Mouse (Mus musculus) layer of hippocampus, postnatal 25 days (tissue): ENCODE measurements at regions not wholly inside any gene's neighbourhood (a gene's known extent, or its start where the extent isn't known, plus 50 kb on each side); places are given as distances from the start of the nearest gene placed in this dataset.

Experiments used
- DNase-seq, 2 experiments: peaks; one replicate each; pipeline ENCODE4 v3.0.0; 2022; ENCODE audit warnings: mixed read lengths in 2 of 2, low spot score in 1 of 2; ENCODE audit errors: extremely low spot score in 1 of 2

- no peak for DNase-seq
These were observed 130.4 kb upstream of the Tmtc2 start for GRCm38 (mm10) chr10:105704472-105705235.

GRCm38 (mm10) chr10:105693131-105693530, 118.9 kb upstream of the Tmtc2 start:
- no peak for DNase-seq

GRCm38 (mm10) chr10:105689388-105689787, 115.1 kb upstream of the Tmtc2 start:
- peak in 1 of 2 experiments; percentile 6 for DNase-seq

DNA sequence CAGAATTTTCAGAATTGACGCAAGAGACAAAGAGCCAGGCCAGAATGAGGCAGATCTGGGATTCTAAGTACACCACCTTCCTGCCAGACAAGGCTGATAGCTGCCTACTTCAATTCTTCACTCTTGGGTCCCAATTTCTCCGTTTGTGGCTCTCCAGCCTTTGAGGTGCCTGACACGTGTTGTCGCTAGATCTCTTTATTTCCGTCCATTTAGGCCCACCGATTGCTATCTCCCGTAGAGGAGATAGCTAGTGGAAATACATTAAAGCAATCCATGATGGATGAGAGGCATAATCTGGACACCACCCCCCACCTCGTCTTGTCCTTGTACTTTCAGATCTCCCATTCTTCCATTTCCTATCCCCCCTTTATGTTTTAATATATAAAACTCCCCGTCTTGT, 114.6 kb upstream of the Tmtc2 start:
- DNase-seq, result no peak

GRCm38 (mm10) chr10:105686876-105687275, 112.6 kb upstream of the Tmtc2 start:
- DNase-seq, result no peak

DNA sequence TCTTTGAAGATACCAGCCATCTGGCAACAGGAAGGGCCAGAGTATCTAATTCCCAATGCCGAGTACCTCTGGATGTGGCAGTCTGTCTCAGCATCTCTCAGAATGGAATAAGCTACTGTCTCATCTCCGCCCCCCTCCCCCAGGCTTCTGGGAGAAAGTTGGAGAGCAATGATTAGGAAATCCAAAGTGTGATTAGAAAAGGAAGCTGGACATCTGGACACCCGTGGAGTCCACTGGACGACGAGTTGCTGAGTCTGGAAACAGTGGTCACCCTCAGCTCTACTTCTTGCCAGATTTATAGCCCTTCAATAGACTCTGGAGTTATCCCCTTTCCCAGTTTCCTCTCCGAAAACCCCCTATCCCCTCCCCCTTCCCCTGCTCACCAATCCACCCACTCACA, 105.3 kb upstream of the Tmtc2 start:
- DNase-seq, result no peak

- DNase-seq, result no peak
These were observed 92.7 kb upstream of the Tmtc2 start for GRCm38 (mm10) chr10:105666959-105667358.

DNA sequence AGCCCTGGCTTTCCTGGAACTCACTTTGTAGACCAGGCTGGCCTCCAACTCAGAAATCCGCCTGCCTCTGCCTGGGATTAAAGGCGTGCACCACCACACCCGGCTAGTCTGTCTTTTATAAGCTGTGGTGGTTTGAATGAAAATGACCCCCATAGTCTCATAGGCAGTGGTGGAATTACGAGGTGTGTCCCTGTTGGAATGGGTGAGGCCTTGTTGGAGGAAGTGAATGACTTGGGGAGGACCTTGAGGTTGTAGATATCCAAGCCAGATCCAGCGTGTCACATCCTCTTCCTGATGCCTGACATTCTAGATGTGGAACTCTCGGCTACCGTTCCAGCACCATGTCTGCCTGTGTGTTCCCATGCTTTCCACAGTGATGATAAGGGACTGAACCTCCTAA, 86.5 kb upstream of the Tmtc2 start:
- no peak for DNase-seq

GRCm38 (mm10) chr10:105656788-105657187, 82.5 kb upstream of the Tmtc2 start:
- no peak for DNase-seq

DNA sequence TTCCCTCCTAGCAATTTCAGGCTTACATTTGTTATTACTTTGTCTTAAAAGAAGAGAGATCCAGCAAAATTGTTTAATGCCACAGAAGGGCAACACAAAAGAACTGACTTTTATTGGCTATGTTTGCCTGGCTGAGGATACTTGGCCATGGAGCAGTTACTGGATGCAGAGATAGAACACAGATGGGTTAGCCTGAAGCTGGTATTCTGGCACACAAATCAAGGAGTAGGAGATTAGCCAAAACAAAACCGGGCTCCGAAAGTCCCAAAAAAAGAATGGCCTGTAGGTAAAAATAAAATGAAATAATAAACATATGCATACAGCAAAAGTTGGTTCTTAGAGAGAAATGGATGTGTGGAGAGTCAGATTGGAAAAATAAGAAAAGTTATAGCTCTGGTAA, 78.2 kb upstream of the Tmtc2 start:
- DNase-seq, result no peak

GRCm38 (mm10) chr10:105639011-105639451, 64.8 kb upstream of the Tmtc2 start:
- no peak for DNase-seq

DNA sequence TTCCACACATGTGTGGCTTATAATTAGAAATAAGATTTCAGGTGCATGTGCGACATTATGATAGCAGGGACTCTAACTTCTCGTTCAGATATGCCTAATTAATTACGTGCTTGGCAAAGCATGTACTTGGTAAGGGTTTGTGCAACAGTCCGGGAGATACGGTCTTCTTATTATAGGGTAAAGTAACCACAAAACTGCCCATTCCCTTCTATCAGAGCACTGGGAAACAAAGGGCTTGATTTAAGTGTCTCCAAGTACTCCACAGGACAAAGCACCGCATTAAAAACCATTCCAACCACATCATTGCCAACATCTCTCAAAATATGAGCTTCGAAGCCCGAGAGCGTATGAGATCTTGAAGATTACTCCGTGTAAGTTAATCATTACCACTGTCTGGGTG, 64.2 kb upstream of the Tmtc2 start:
- no peak for DNase-seq

DNA sequence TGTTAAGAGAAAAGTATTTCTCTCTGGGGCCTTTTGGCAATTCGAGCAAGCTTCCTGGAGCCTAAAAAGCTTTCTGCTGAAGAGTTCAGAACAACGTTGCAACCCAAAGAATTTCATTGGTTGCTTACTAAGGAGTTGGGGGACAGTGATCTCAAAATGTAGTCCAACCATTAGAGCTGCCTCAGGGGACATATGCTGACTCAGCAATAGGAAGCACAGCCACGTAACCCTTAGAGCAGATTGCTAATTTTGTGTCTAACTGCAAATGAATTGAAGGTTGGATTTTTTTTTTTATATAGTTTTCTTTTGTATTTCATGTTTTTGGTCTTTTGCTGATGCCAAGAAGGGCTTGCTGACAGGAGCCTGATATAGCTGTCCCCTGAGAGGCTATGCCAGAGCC, 52.6 kb upstream of the Tmtc2 start:
- no peak for DNase-seq

- DNase-seq, result no peak
These were observed 51.2 kb upstream of the Tmtc2 start for GRCm38 (mm10) chr10:105625324-105625950.
